Mouse (Mus musculus) CH12.LX (cell line): Measurements from ENCODE around the gene Klhl24. TPM values are rescaled to one million over a fixed set of nuclear protein-coding genes. Genes with fewer than 3 reads are reported as not detected.
"Not testable (repeated sequence)": the region's sequence is repeated elsewhere in the genome, so short reads cannot be mapped to it uniquely, and the experiment has no call there.

Source experiments
- DNase-seq: peaks from one replicate; pipeline ENCODE4 v3.0.0-alpha.2; 2013; ENCODE audit errors: extremely low read depth
- H3K27ac ChIP-seq: 2 replicates; pipeline ENCODE4 v1.5.1; 2012; ENCODE audit warnings: low read depth, mild to moderate bottlenecking, control low read depth, moderate library complexity; ENCODE audit not compliant: insufficient read depth
- H3K27me3 ChIP-seq: replicated peaks from 2 replicates; pipeline ENCODE3; 2012; ENCODE audit warnings: inconsistent platforms
- H3K36me3 ChIP-seq, 2 experiments: replicated peaks in 1 of 2; 2 replicates each; pipeline versions ENCODE3 to v1.6.1; 2012; ENCODE audit warnings: inconsistent platforms in 1 of 2, low read length in 1 of 2, mild to moderate bottlenecking in 1 of 2, mixed read lengths in 1 of 2, moderate library complexity in 1 of 2; ENCODE audit not compliant: control insufficient read depth in 1 of 2, insufficient read depth in 1 of 2
- H3K4me1 ChIP-seq, 2 experiments: 2 replicates each; pipeline ENCODE4 v1.6.1; 2012; ENCODE audit warnings: inconsistent platforms in 1 of 2, moderate library complexity in 1 of 2; ENCODE audit not compliant: insufficient read depth in 2 of 2, control insufficient read depth in 1 of 2
- H3K4me2 ChIP-seq: 2 replicates; pipeline ENCODE4 v1.6.1; 2012; ENCODE audit warnings: low read depth, mild to moderate bottlenecking, control low read depth; ENCODE audit not compliant: poor library complexity, insufficient read depth, severe bottlenecking
- H3K4me3 ChIP-seq, 3 experiments: fragments of 150-350 bp in 1 of 3; sonication (generic) in 1 of 3; replicated peaks in 1 of 3; 2 replicates each; pipeline versions ENCODE3 to v1.5.1; 2011 to 2012; ENCODE audit warnings: low read depth in 2 of 3, low read length in 2 of 3, mild to moderate bottlenecking in 2 of 3, moderate library complexity in 2 of 3, control low read depth in 1 of 3, improper control_type of control experiment in 1 of 3, inconsistent platforms in 1 of 3, mixed read lengths in 1 of 3; ENCODE audit not compliant: poor library complexity in 1 of 3
- H3K79me2 ChIP-seq: replicated peaks from 2 replicates; pipeline ENCODE4 v1.6.1; 2012; ENCODE audit warnings: mild to moderate bottlenecking, moderate library complexity; ENCODE audit not compliant: control insufficient read depth, poor library complexity, insufficient read depth, severe bottlenecking; ENCODE audit errors: extremely low read depth
- H3K9ac ChIP-seq: 2 replicates; pipeline ENCODE4 v1.6.1; 2012; ENCODE audit warnings: low read depth, mild to moderate bottlenecking, control low read depth, moderate library complexity; ENCODE audit not compliant: insufficient read depth
- H3K9me3 ChIP-seq: replicated peaks from 2 replicates; pipeline ENCODE3; 2012; ENCODE audit warnings: low read length, inconsistent platforms, mixed read lengths
- BHLHE40 ChIP-seq: IDR thresholded peaks from 2 replicates; pipeline ENCODE4 v1.6.1; 2011; ENCODE audit warnings: mild to moderate bottlenecking, low read depth, low read length, improper control_type of control experiment
- CHD1 ChIP-seq: IDR thresholded peaks from 2 replicates; pipeline ENCODE4 v1.6.1; 2012; ENCODE audit warnings: low read depth, low read length, improper control_type of control experiment, inconsistent platforms
- ELF1 ChIP-seq: IDR thresholded peaks from 2 replicates; pipeline ENCODE4 v1.6.1; 2014; ENCODE audit warnings: low read depth, mild to moderate bottlenecking, inconsistent platforms, low read length, improper control_type of control experiment
- EP300 ChIP-seq: IDR thresholded peaks from 2 replicates; pipeline ENCODE4 v1.6.1; 2011; ENCODE audit warnings: low read length, improper control_type of control experiment
- ETS1 ChIP-seq: conservative IDR thresholded peaks from 2 replicates; pipeline ENCODE4 v1.6.1; 2012; ENCODE audit warnings: low read depth, mild to moderate bottlenecking, inconsistent platforms, low read length, improper control_type of control experiment, moderate library complexity
- GABPA ChIP-seq: IDR thresholded peaks from 2 replicates; pipeline ENCODE4 v1.6.1; 2012; ENCODE audit warnings: low read depth, low read length, improper control_type of control experiment, inconsistent platforms; ENCODE audit not compliant: insufficient replicate concordance
- HCFC1 ChIP-seq: IDR thresholded peaks from 2 replicates; pipeline ENCODE4 v1.6.1; 2012; ENCODE audit warnings: low read depth, mild to moderate bottlenecking, inconsistent platforms, low read length, improper control_type of control experiment
- IRF4 ChIP-seq: IDR thresholded peaks from 2 replicates; pipeline ENCODE4 v1.6.1; 2014; ENCODE audit warnings: low read depth, mild to moderate bottlenecking, inconsistent platforms, low read length, improper control_type of control experiment
- JUN ChIP-seq: IDR thresholded peaks from 2 replicates; pipeline ENCODE4 v1.6.1; 2011; ENCODE audit warnings: low read depth, mild to moderate bottlenecking, low read length, improper control_type of control experiment, moderate library complexity; ENCODE audit not compliant: insufficient read depth
- KAT2A ChIP-seq: IDR thresholded peaks from 2 replicates; pipeline ENCODE4 v1.6.1; 2012; ENCODE audit warnings: low read length, improper control_type of control experiment, inconsistent platforms; ENCODE audit not compliant: insufficient replicate concordance
- MEF2A ChIP-seq: IDR thresholded peaks from 2 replicates; pipeline ENCODE4 v1.6.1; 2014; ENCODE audit warnings: low read depth, mild to moderate bottlenecking, inconsistent platforms, low read length, improper control_type of control experiment, borderline replicate concordance
- MXI1 ChIP-seq: IDR thresholded peaks from 2 replicates; pipeline ENCODE4 v1.6.1; 2011; ENCODE audit warnings: mild to moderate bottlenecking, low read depth, low read length, improper control_type of control experiment
- NRF1 ChIP-seq: IDR thresholded peaks from 2 replicates; pipeline ENCODE4 v1.6.1; 2014; ENCODE audit warnings: low read depth, mild to moderate bottlenecking, inconsistent platforms, low read length, improper control_type of control experiment, moderate library complexity
- PAX5 ChIP-seq: IDR thresholded peaks from 2 replicates; pipeline ENCODE4 v1.6.1; 2012; ENCODE audit warnings: low read length, inconsistent platforms, mixed read lengths
- POLR2A ChIP-seq: IDR thresholded peaks from 2 replicates; pipeline ENCODE4 v1.6.1; 2011; ENCODE audit warnings: low read depth, mild to moderate bottlenecking, improper control_type of control experiment, low read length
- POLR2AphosphoS2 ChIP-seq: IDR thresholded peaks from 2 replicates; pipeline ENCODE4 v1.6.1; 2011; ENCODE audit warnings: low read depth, low read length, improper control_type of control experiment
- SIN3A ChIP-seq: IDR thresholded peaks from 2 replicates; pipeline ENCODE4 v1.6.1; 2012; ENCODE audit warnings: low read length, improper control_type of control experiment, inconsistent platforms
- TBP ChIP-seq: conservative IDR thresholded peaks from 2 replicates; pipeline ENCODE4 v1.6.1; 2011; ENCODE audit warnings: low read depth, low read length, improper control_type of control experiment
- TCF12 ChIP-seq: IDR thresholded peaks from 2 replicates; pipeline ENCODE4 v1.6.1; 2014; ENCODE audit warnings: low read depth, mild to moderate bottlenecking, inconsistent platforms, low read length, improper control_type of control experiment
- USF1 ChIP-seq: IDR thresholded peaks from 2 replicates; pipeline ENCODE4 v1.6.1; 2014; ENCODE audit warnings: low read depth, mild to moderate bottlenecking, inconsistent platforms, low read length, improper control_type of control experiment
- USF2 ChIP-seq: conservative IDR thresholded peaks from 2 replicates; pipeline ENCODE4 v1.6.1; 2011; ENCODE audit warnings: low read depth, low read length, improper control_type of control experiment
- ZKSCAN1 ChIP-seq: IDR thresholded peaks from 2 replicates; pipeline ENCODE4 v1.6.1; 2012; ENCODE audit warnings: low read depth, inconsistent platforms, low read length, improper control_type of control experiment, borderline replicate concordance
- ZMIZ1 ChIP-seq: IDR thresholded peaks from 2 replicates; pipeline ENCODE4 v1.6.1; 2012; ENCODE audit warnings: low read depth, mild to moderate bottlenecking, inconsistent platforms, low read length, improper control_type of control experiment
- dilution Hi-C: fragments of 300-500 bp; cut with MboI; formaldehyde crosslinking; loops from 2 replicates; pipeline ENCODE4 v1.14.3; 2020; ENCODE audit warnings: low sequenced_read_pairs; ENCODE audit not compliant: extremely low pct_unique_long_range_greater_than_20kb, extremely low pct_ligation_motif_present
- in situ Hi-C: fragments of 300-500 bp; cut with MboI; formaldehyde crosslinking; loops from 3 replicates; pipeline ENCODE4 v1.14.3; 2019; ENCODE audit warnings: low sequenced_read_pairs, low pct_ligation_motif_present, low pct_unique_long_range_greater_than_20kb, mixed read lengths
- polyA plus RNA-seq: library from polyadenylated mRNA; unstranded; fragments of >175 nt; gene quantifications from 2 replicates; pipeline ENCODE4 v1.2.1, GENCODE M21; 2012; ENCODE audit warnings: low read depth; ENCODE audit not compliant: insufficient read length
- total RNA-seq, 2 experiments: library from RNA; depleted of rRNA; stranded (reverse); fragments of 300-350 nt in 1 of 2; fragments of >200 nt in 1 of 2; gene quantifications; 2 replicates each; pipeline ENCODE4 v1.2.3; 2012 to 2014

Klhl24 gene
- total and polyA plus RNA-seq, 3 experiments = 15.9 to 31.1 (median 19.6) TPM

DNA sequence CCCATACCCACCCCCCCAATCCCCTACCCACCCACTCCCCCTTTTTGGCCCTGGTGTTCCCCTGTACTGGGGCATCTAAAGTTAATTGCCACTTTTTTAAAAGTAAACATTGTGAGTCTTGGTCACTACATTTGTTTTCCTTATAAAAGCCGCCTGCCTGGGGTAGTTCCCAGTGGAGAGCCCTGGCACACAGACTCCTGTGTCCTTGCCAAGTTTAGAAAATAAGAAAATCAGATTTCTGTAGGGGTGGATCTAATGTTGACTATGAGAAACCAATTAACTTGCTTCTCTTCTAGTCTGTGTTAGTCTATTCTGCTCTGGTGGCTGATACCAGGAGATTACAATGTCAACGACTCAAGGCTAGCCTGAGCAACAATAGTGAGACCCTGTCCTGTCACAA, 15.3 kb downstream of the Klhl24 start:
- Histone ChIP-seq H3K27me3 (no peaks in the 10 kb centered on the region), H3K4me1 (no peaks in the 10 kb centered on the region), H3K36me3 (peaks cover 39 to 72% of the 10 kb centered on the region in 2 experiments), H3K9me3 (peaks cover 7% of the 10 kb centered on the region), H3K4me2 (no peak overlapping the region), H3K27ac (no peak overlapping the region), H3K4me3 (no peak overlapping the region), H3K9ac (no peak overlapping the region), H3K79me2 (peaks cover 3% of the 10 kb centered on the region)
- in situ Hi-C loops (no loop called here), dilution Hi-C loops (no loop called here)
- TF ChIP-seq EP300 = no peak
- TF ChIP-seq TCF12 = no peak
- no peak for TF ChIP-seq POLR2AphosphoS2
- TF ChIP-seq POLR2A = no peak
- TF ChIP-seq NRF1 = no peak
- TF ChIP-seq HCFC1 = no peak
- TF ChIP-seq MXI1 = no peak
- TF ChIP-seq IRF4 = no peak
- TF ChIP-seq USF2 = no peak
- TF ChIP-seq ETS1 = no peak
- no peak for TF ChIP-seq KAT2A
- no peak for TF ChIP-seq PAX5
- no peak for TF ChIP-seq ZKSCAN1
- no peak for TF ChIP-seq MEF2A
- TF ChIP-seq CHD1 = no peak
- no peak for TF ChIP-seq BHLHE40
- DNase-seq = no peak

- Histone ChIP-seq H3K27me3 (no peaks in the 10 kb centered on the region), H3K36me3 (peaks cover 47 to 75% of the 10 kb centered on the region in 2 experiments), H3K4me3 (no peak overlapping the region), H3K27ac (no peak overlapping the region), H3K79me2 (peaks cover 3% of the 10 kb centered on the region), H3K4me2 (no peak overlapping the region), H3K9ac (no peak overlapping the region), H3K4me1 (no peaks in the 10 kb centered on the region), H3K9me3 (no peaks in the 10 kb centered on the region)
- no peak for TF ChIP-seq JUN
- TF ChIP-seq IRF4 = no peak
- TF ChIP-seq USF1 = no peak
- no peak for TF ChIP-seq ELF1
- no peak for TF ChIP-seq ZMIZ1
- TF ChIP-seq SIN3A = no peak
- no peak for TF ChIP-seq TBP
- no peak for TF ChIP-seq GABPA
- DNase-seq = no peak
- in situ Hi-C loops = no loop called here
- dilution Hi-C loops = no loop called here
Measured at GRCm38 (mm10) chr16:20116069-20116468, 18.7 kb downstream of the Klhl24 start.

GRCm38 (mm10) chr16:20126319-20126883, 29.1 kb downstream of the Klhl24 start:
- H3K79me2 ChIP-seq, in situ Hi-C loops, H3K4me1 ChIP-seq, H3K4me3 ChIP-seq, H3K27ac ChIP-seq, H3K4me2 ChIP-seq, dilution Hi-C loops, H3K9ac ChIP-seq, DNase-seq, H3K27me3 ChIP-seq, H3K9me3 ChIP-seq: not testable (repeated sequence)
- H3K36me3 ChIP-seq = peaks cover 17 to 49% of the 10 kb centered on the region in 2 experiments
